Mouse (Mus musculus): ENCODE data around the gene Crybb1. TPM values are rescaled to one million over a fixed set of nuclear protein-coding genes. Genes with fewer than 3 reads are reported as not detected.

Crybb1 gene
- polyA plus RNA-seq, 1 experiment = 0.25 TPM

DNA sequence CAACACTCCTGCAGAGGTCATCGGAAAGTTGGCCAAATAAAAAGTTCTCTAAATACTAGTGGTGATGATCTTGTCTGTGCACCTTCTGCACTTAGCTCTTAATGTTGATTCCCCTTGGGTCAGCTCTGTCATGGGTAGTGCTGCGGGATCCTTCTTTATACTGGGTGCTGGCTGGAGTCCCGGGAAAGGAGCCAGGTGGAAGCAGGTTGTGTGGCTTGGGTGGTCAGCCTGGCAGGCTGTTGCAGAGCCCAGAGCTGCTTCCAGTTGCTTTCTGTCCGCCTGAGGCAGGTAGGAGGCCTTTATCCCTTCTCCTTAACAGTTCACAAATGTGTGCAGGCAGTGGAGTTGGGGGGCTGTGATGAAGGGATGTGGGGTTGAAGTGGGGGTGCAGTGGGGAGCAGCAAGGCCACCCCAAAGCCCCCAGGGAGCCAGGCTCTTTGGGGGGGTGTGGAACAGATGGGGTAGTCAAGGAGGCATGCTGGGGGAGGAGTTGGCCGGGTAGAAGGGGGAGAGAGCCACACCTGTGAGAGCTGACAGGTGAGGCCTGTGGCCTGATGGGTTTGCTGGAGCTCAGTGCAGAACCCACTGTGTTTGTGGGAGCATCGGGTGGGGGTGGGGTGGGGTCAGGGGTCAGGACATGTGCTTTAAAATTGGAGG lies 26.6 kb downstream of the Crybb1 start:
- peaks cover 79% of the 10 kb centered on the region for H3K36me3 ChIP-seq (replicated peaks; ENCODE audit: low read length)
- TF ChIP-seq FLI1 (IDR thresholded peaks at IDR 0.05; ENCODE audit: low read length) = no peak
- no peak for TF ChIP-seq GATA1 (IDR thresholded peaks at IDR 0.05; ENCODE audit: borderline replicate concordance, low read length)
- no peaks in the 10 kb centered on the region for H3K9me3 ChIP-seq
- no peaks in the 10 kb centered on the region for H3K27me3 ChIP-seq (replicated peaks)
- peaks cover 95% of the 10 kb centered on the region for H3K4me1 ChIP-seq
- H3K4me3 ChIP-seq (replicated peaks) = peak overlapping the region; percentile 97

DNA sequence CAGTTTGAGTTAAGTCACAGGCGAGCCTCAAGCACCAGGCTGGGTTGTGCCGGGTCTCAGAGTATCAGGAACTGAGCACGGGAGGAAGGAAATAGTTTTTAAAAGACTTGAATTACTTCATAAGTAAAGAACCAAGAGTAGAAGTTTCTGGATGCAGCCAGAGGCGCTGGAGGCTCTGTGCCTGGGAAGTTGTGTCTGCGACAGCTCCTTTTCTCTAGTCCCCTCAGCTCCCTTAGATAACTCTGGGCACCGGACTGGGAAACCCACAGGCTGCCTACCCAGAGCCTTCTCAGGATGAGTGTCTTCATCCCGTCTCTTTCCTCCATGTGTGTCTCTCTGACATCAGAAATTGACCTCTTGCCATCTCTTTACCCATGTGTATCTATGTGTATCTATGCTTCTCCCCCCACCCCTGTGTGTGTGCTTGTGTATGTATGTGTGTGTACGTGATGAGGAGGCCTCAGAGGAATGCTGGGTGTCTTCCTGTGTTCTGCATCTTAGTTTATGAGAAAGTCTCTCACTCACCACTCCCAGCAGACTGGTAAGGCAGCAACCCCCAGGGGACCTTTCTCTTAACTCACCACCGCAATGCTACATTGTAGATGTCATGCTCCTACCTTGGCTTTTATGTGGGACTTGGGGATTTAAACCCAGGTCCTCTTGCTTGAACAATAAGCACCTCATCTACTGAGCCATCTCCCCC lies 27.3 kb downstream of the Crybb1 start:
- H3K4me3 ChIP-seq (replicated peaks) = peak overlapping the region; percentile 97
- H3K27me3 ChIP-seq (replicated peaks) = no peaks in the 10 kb centered on the region
- peaks cover 81% of the 10 kb centered on the region for H3K36me3 ChIP-seq (replicated peaks; ENCODE audit: low read length)
- TF ChIP-seq GATA1 (IDR thresholded peaks at IDR 0.05; ENCODE audit: borderline replicate concordance, low read length) (no peak), FLI1 (IDR thresholded peaks at IDR 0.05; ENCODE audit: low read length) (no peak)
- H3K9me3 ChIP-seq = no peaks in the 10 kb centered on the region
- H3K4me1 ChIP-seq = peaks cover 100% of the 10 kb centered on the region

DNA sequence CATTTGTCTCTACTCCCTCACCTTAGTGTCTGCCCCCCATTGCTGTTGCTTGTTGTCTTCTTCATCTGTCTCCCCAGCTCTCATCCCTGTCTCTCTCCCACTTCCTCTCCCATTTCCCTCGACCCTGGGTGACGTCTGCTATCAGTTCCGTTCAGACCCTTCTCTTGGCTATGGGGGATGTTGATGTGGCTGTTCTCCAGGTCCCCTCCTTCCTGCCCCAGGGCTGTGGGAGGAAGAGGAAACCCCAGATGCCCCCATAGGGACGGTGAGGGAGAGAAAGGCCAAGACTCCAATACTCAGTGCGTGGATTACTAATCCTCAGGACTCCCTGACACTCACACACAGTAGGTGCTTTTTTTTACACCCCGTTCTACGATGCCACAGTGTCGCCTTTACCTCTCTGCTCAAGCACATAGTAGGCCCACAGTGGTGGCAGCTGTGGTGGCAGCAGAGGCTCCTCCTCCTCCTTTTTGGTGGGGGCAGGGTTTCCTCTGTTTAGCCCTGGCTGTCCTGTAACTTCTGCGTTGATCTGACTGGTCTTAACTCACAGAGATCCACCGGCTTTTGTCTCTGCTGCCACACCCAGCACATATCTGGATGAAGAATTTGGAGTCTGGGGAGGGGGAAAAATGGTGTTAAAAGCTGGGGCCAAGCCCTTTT lies 28.1 kb downstream of the Crybb1 start:
- H3K4me3 ChIP-seq (replicated peaks) = peak overlapping the region; percentile 97
- no peaks in the 10 kb centered on the region for H3K27me3 ChIP-seq (replicated peaks)
- peaks cover 81% of the 10 kb centered on the region for H3K36me3 ChIP-seq (replicated peaks; ENCODE audit: low read length)
- no peaks in the 10 kb centered on the region for H3K9me3 ChIP-seq
- H3K4me1 ChIP-seq = peaks cover 100% of the 10 kb centered on the region
- TF ChIP-seq GATA1 (IDR thresholded peaks at IDR 0.05; ENCODE audit: borderline replicate concordance, low read length) (peak; percentile 92), FLI1 (IDR thresholded peaks at IDR 0.05; ENCODE audit: low read length) (peak; percentile 98)

DNA sequence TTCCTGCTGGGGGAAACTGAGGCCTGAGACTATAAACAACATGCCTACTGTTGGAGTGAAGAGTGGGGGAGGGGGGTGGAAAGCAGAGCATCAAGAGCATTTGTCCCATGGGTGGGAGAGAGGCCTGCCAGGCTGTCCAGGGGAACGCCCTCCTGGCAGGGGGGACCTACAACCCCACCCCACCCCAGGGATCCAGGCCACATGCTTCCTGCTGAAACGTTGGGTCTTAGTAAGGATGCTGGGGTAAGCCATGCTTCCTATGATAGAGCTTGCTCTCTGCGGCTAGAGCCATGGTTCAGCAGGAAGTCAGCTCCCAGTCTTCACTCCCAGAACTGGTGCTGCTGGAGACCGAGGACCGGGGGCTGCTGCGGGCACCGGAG lies 28.6 kb downstream of the Crybb1 start:
- TF ChIP-seq FLI1 (IDR thresholded peaks at IDR 0.05; ENCODE audit: low read length) = no peak; the same call in 1 of the 2 replicates
- TF ChIP-seq GATA1 (IDR thresholded peaks at IDR 0.05; ENCODE audit: borderline replicate concordance, low read length) = no peak
- H3K27me3 ChIP-seq (replicated peaks) = no peaks in the 10 kb centered on the region
- H3K36me3 ChIP-seq (replicated peaks; ENCODE audit: low read length) = peaks cover 78% of the 10 kb centered on the region
- H3K4me1 ChIP-seq = peaks cover 100% of the 10 kb centered on the region
- no peaks in the 10 kb centered on the region for H3K9me3 ChIP-seq
- H3K4me3 ChIP-seq (replicated peaks) = peak overlapping the region; percentile 97

DNA sequence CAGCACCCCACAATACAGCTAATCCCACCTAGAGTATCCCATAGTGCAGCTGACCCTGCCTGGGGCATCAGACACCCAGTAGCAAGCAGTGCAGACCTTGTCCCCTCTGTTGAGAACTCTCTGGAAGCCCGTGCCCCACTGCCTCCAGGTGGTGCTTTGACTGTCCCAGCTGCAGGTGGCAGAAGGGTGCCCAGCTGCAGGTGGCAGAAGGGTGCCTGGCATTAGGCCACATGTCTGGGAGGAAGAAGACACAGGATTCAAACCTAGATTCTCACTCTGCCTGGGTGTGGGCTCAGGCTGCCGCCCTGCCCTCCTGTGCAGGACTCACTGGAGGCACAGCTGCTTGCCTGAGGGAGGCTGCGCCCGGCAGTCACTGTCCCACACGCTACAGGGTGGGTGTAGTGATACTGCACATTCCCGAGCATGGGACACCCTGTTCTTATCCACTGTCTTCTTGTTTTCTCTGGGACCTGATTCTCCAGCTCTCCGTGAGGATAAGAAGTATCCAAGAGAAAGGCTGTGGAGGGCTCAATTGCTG lies 30.0 kb downstream of the Crybb1 start:
- peaks cover 81% of the 10 kb centered on the region for H3K36me3 ChIP-seq (replicated peaks; ENCODE audit: low read length)
- TF ChIP-seq GATA1 (IDR thresholded peaks at IDR 0.05; ENCODE audit: borderline replicate concordance, low read length) = no peak

DNA sequence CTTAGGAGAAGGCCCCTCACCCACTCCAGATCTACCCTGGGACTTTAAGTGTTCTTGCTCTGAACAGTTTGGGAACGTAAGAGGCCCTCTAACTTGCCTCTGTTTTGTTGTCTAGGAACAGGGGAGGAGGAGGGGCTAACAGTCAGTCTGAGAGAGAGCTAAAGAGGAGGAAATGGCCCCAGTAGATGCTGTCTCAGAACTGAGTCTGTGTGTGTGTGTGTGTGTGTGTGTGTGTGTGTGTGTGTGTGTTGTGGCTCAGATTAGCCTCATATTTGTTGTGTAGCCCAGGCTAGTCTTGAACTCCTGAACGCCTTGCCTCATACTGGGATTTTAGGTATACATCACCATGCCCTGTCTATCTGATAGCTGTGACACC lies 31.0 kb downstream of the Crybb1 start:
- Histone ChIP-seq H3K4me3 (replicated peaks) (peak overlapping the region; percentile 83), H3K36me3 (replicated peaks; ENCODE audit: low read length) (peaks cover 81% of the 10 kb centered on the region), H3K27me3 (replicated peaks) (no peaks in the 10 kb centered on the region), H3K4me1 (peaks cover 100% of the 10 kb centered on the region), H3K9me3 (no peaks in the 10 kb centered on the region)
- TF ChIP-seq FLI1 (IDR thresholded peaks at IDR 0.05; ENCODE audit: low read length) = no peak
- TF ChIP-seq GATA1 (IDR thresholded peaks at IDR 0.05; ENCODE audit: borderline replicate concordance, low read length) = no peak

More for the DNA sequence above, 30.0 kb downstream of the Crybb1 start:
- Histone ChIP-seq H3K4me1 (peaks cover 100% of the 10 kb centered on the region), H3K27me3 (replicated peaks) (no peaks in the 10 kb centered on the region), H3K9me3 (no peaks in the 10 kb centered on the region), H3K4me3 (replicated peaks) (peak overlapping the region; percentile 97)

DNA sequence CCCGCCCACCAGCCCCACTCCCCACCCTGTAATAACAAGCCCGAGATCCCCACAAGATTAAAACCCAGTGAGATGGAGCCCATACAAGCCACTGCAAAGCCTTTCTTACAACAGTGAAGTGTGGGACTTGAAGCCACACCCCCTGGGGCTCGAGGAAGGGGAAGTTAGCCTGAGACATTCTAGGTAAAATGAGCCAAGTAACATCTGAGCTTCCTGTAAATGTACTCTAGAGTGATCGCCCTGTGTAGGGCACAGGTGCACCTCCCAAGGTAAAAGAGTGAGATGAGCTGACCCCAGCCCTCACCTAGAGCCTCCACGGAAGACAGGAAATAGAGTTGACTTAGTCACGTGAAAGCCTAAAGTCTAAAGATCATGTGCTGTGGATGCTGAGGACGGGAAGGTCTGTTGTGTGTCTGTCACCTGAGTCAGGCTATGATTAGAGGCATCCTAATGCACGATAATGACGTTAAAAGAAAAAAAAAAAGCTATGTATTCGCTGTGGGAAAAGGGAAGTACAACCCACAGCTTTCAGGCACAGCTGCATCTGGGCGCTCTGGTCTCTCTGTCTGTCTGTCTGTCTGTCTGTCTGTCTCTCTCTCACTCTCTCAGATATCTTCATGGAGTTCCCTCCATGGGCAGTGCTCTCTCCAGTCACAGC lies 31.5 kb downstream of the Crybb1 start:
- no peaks in the 10 kb centered on the region for H3K27me3 ChIP-seq (replicated peaks)
- H3K36me3 ChIP-seq (replicated peaks; ENCODE audit: low read length) = peaks cover 81% of the 10 kb centered on the region
- H3K9me3 ChIP-seq = no peaks in the 10 kb centered on the region
- H3K4me1 ChIP-seq = peaks cover 100% of the 10 kb centered on the region
- H3K4me3 ChIP-seq (replicated peaks) = peak overlapping the region; percentile 83
- TF ChIP-seq GATA1 (IDR thresholded peaks at IDR 0.05; ENCODE audit: borderline replicate concordance, low read length) = no peak
- no peak for TF ChIP-seq FLI1 (IDR thresholded peaks at IDR 0.05; ENCODE audit: low read length)

DNA sequence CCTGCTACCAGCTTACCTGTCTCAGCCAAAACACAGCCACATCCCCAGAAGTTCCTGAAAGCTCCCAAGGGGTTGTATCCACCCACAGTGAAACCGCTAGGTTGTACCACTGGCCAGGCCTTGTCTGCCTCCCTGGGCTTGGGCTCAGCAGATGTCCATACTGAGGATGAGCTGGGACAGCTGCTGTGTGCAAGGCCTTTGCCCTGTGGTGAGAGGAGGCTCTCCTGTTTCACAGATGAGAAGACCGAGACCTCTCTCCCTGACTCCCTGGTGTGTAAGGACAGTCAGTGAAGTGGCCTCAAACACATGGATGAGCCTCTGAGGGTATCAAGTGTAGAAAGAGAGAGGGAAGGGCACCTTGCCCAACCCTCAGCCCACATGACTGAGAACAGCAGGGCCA lies 32.0 kb downstream of the Crybb1 start:
- TF ChIP-seq GATA1 (IDR thresholded peaks at IDR 0.05; ENCODE audit: borderline replicate concordance, low read length) (no peak), FLI1 (IDR thresholded peaks at IDR 0.05; ENCODE audit: low read length) (no peak)
- H3K4me3 ChIP-seq (replicated peaks) = peak overlapping the region; percentile 83
- peaks cover 100% of the 10 kb centered on the region for H3K4me1 ChIP-seq
- no peaks in the 10 kb centered on the region for H3K27me3 ChIP-seq (replicated peaks)
- no peaks in the 10 kb centered on the region for H3K9me3 ChIP-seq
- H3K36me3 ChIP-seq (replicated peaks; ENCODE audit: low read length) = peaks cover 83% of the 10 kb centered on the region
